21 mouse cellular contexts compared by ENCODE assay signal in genomic region chr14:61529533-61529932, GRCm38 (mm10). TPM values are rescaled to one million over a fixed set of nuclear protein-coding genes. Genes with fewer than 3 reads are reported as not detected.
DNase-seq lines count a peak whose midpoint lies in the region; ATAC-seq and TF ChIP-seq lines count a peak whose summit lies in the region.
"Had no signal": no experiment of that assay in that cellular context is flagged by ENCODE, and none has a peak within 500 bp of the region (broad histone marks: within the 10 kb centered on the region; RNA-seq: fewer than 3 reads in every experiment).

No protein-coding gene starts in this region.

- in situ Hi-C loops in CH12.LX (cut with MboI; ENCODE audit: low pct_ligation_motif_present, low pct_unique_long_range_greater_than_20kb, low sequenced_read_pairs): no loop called here

- dilution Hi-C loops in CH12.LX (cut with MboI; ENCODE audit: extremely low pct_ligation_motif_present, extremely low pct_unique_long_range_greater_than_20kb, low sequenced_read_pairs): no loop called here

- H3K27ac ChIP-seq in CH12.LX (ENCODE audit: insufficient read depth, low read depth): no peak overlapping the region
- no peak overlapping the region for H3K27ac ChIP-seq in hindbrain, embryonic 12.5 days
- H3K27ac ChIP-seq: embryonic facial prominence, embryonic 12.5 days; forebrain, embryonic 13.5 days; hindbrain, postnatal 0 days; layer of hippocampus, adult 2 months; midbrain, embryonic 13.5 days had no signal

- no peak overlapping the region for H3K4me3 ChIP-seq in CH12.LX (replicated peaks in 1 of 3; ENCODE audit: low read depth in 2 of 3, low read length in 2 of 3, poor library complexity in 1 of 3)
- no peak overlapping the region for H3K4me3 ChIP-seq in hindbrain, embryonic 12.5 days
- H3K4me3 ChIP-seq: embryonic facial prominence, embryonic 12.5 days; erythroblast, embryonic 14.5 days; forebrain, embryonic 13.5 days; layer of hippocampus, adult 2 months; midbrain, embryonic 13.5 days had no signal

- DNase-seq in 416B (ENCODE audit: low read depth): peak; percentile 74
- peak; percentile 32 for DNase-seq in CH12.LX (ENCODE audit: extremely low read depth)
- no peak for DNase-seq in lung, postnatal 4 days
- DNase-seq: cerebellum, adult 9-10 months; heart, postnatal 36 days; kidney, adult 11 months; kidney, postnatal 10 days; layer of hippocampus, postnatal 36 days; lung, adult 2 months; lung, postnatal 36 days; thymus, postnatal 14 days had no signal

- TF ChIP-seq POLR2A in CH12.LX (IDR thresholded peaks at IDR 0.05; ENCODE audit: low read depth, low read length): no peak

- H3K79me2 ChIP-seq in CH12.LX (replicated peaks; ENCODE audit: control insufficient read depth, extremely low read depth, insufficient read depth, poor library complexity, severe bottlenecking): no peaks in the 10 kb centered on the region

- ATAC-seq in common myeloid progenitor, adult 5-6 weeks (replicated peaks; ENCODE audit: low read depth, poor library complexity, severe bottlenecking): peak; percentile 100
- ATAC-seq in megakaryocyte-erythroid progenitor cell, adult 5-6 weeks (replicated peaks; ENCODE audit: low FRiP score, low TSS enrichment, poor library complexity, severe bottlenecking): peak; percentile 66
- no peak for ATAC-seq in hindbrain, embryonic 12.5 days (ENCODE audit: low FRiP score)
- no peak for ATAC-seq in cerebellum, adult (ENCODE audit: insufficient number of reproducible peaks, low FRiP score, low TSS enrichment)
- ATAC-seq: forebrain, embryonic 13.5 days; hindbrain, postnatal 0 days; midbrain, embryonic 13.5 days had no signal

- H3K9me3 ChIP-seq in CH12.LX (replicated peaks; ENCODE audit: low read length): no peaks in the 10 kb centered on the region
- H3K9me3 ChIP-seq in hindbrain, embryonic 12.5 days (replicated peaks): no peaks in the 10 kb centered on the region
- H3K9me3 ChIP-seq: embryonic facial prominence, embryonic 12.5 days; forebrain, embryonic 13.5 days; midbrain, embryonic 13.5 days had no signal

- H3K4me2 ChIP-seq in CH12.LX (ENCODE audit: insufficient read depth, low read depth, poor library complexity, severe bottlenecking): no peak overlapping the region
- no peak overlapping the region for H3K4me2 ChIP-seq in hindbrain, embryonic 12.5 days (replicated peaks)
- H3K4me2 ChIP-seq: embryonic facial prominence, embryonic 12.5 days; forebrain, embryonic 13.5 days; midbrain, embryonic 13.5 days had no signal

- TF ChIP-seq EP300 in CH12.LX (IDR thresholded peaks at IDR 0.05; ENCODE audit: low read length): no peak

- peaks cover 2 to 27% of the 10 kb centered on the region in 2 experiments for H3K36me3 ChIP-seq in CH12.LX (replicated peaks in 1 of 2; ENCODE audit: control insufficient read depth in 1 of 2, insufficient read depth in 1 of 2, low read length in 1 of 2)
- 0 out of 2 replicates have a peak, but pooled peaks cover 3% of the 10 kb centered on the region for H3K36me3 ChIP-seq in hindbrain, embryonic 12.5 days
- H3K36me3 ChIP-seq: embryonic facial prominence, embryonic 12.5 days had no signal

- H3K27me3 ChIP-seq in CH12.LX (replicated peaks): no peaks in the 10 kb centered on the region
- H3K27me3 ChIP-seq in hindbrain, embryonic 12.5 days: no peaks in the 10 kb centered on the region
- H3K27me3 ChIP-seq: embryonic facial prominence, embryonic 12.5 days; forebrain, embryonic 13.5 days; midbrain, embryonic 13.5 days had no signal

- peaks cover 0 to 20% of the 10 kb centered on the region in 2 experiments; a peak in 2 of 4 replicates for H3K4me1 ChIP-seq in CH12.LX (ENCODE audit: control insufficient read depth in 1 of 2, insufficient read depth in 2 of 2)
- no peaks in the 10 kb centered on the region for H3K4me1 ChIP-seq in hindbrain, embryonic 12.5 days
- H3K4me1 ChIP-seq: embryonic facial prominence, embryonic 12.5 days; forebrain, embryonic 13.5 days; midbrain, embryonic 13.5 days had no signal

- WGBS in hindbrain, embryonic 12.5 days: 80% methylated on average over 7 of the region's 7 CpGs

- no peak for TF ChIP-seq RAD21 in CH12.LX (IDR thresholded peaks at IDR 0.05; ENCODE audit: low read depth, low read length)

- no peak for TF ChIP-seq CTCF in CH12.LX (conservative IDR thresholded peaks at IDR 0.05 in 1 of 2, IDR thresholded peaks at IDR 0.05 in 1 of 2; ENCODE audit: low read depth in 2 of 2, low read length in 2 of 2)

- no peak overlapping the region for H3K9ac ChIP-seq in CH12.LX (ENCODE audit: insufficient read depth, low read depth)
- H3K9ac ChIP-seq in hindbrain, embryonic 12.5 days: no peak overlapping the region
- H3K9ac ChIP-seq: embryonic facial prominence, embryonic 12.5 days; forebrain, embryonic 13.5 days; midbrain, embryonic 13.5 days had no signal

TF ChIP-seq in CH12.LX, 34 proteins besides CTCF, POLR2A, EP300 and RAD21:
- TF ChIP-seq ZKSCAN1 (IDR thresholded peaks at IDR 0.05; ENCODE audit: borderline replicate concordance, low read depth, low read length): no peak
- no peak for TF ChIP-seq E2F4 (IDR thresholded peaks at IDR 0.05; ENCODE audit: insufficient replicate concordance, low read depth, low read length)
- TF ChIP-seq MYC (IDR thresholded peaks at IDR 0.05; ENCODE audit: low read depth, low read length): no peak
- no peak for TF ChIP-seq CHD1 (IDR thresholded peaks at IDR 0.05; ENCODE audit: low read depth, low read length)
- no peak for TF ChIP-seq NELFE (IDR thresholded peaks at IDR 0.05; ENCODE audit: low read depth, low read length)
- TF ChIP-seq USF1 (IDR thresholded peaks at IDR 0.05; ENCODE audit: low read depth, low read length): no peak
- TF ChIP-seq ETS1 (conservative IDR thresholded peaks at IDR 0.05; ENCODE audit: low read depth, low read length): no peak
- no peak for TF ChIP-seq MAX (IDR thresholded peaks at IDR 0.05; ENCODE audit: low read length)
- no peak for TF ChIP-seq TCF12 (IDR thresholded peaks at IDR 0.05; ENCODE audit: low read depth, low read length)
- TF ChIP-seq UBTF (IDR thresholded peaks at IDR 0.05; ENCODE audit: low read depth, low read length): no peak
- no peak for TF ChIP-seq GABPA (IDR thresholded peaks at IDR 0.05; ENCODE audit: insufficient replicate concordance, low read depth, low read length)

RNA-seq across cellular contexts. Expression of gene Spryd7, which starts 27.2 kb away (rescaled TPM):
- total RNA-seq in CH12.LX (2012; rRNA removed): 10.6 and 11.1 TPM in 2 replicates
- 23.1 and 24.2 TPM in 2 replicates for total RNA-seq in CH12.LX (2014; rRNA removed)
- polyA plus RNA-seq in CH12.LX (2012; ENCODE audit: insufficient read length, low read depth): 14.0 and 15.3 TPM in 2 replicates
- total RNA-seq in common myeloid progenitor, adult 5-6 weeks (2017): 9.5 and 9.9 TPM in 2 replicates
- 8.6 and 10.7 TPM in 2 replicates for total RNA-seq in megakaryocyte-erythroid progenitor cell, adult 5-6 weeks (2014; fragmentation: Nextera tagmentation)
- total RNA-seq in megakaryocyte-erythroid progenitor cell, adult 5-6 weeks (2017): 16.1 and 24.0 TPM in 2 replicates
- polyA plus RNA-seq in hindbrain, embryonic 12.5 days (2016; fragmentation: Nextera tagmentation; extraction: Ambion mirVana): 20.4 and 20.8 TPM in 2 replicates

Comparison
In these comparisons a context has a peak if more than half of its experiments do, and no peak if none do; other contexts are left out.
1. DNase-seq: peak in 416B (single experiment) and CH12.LX (single experiment); none in lung, postnatal 4 days (0 of 2).
2. ATAC-seq: peak in common myeloid progenitor, adult 5-6 weeks (single experiment) and megakaryocyte-erythroid progenitor cell, adult 5-6 weeks (single experiment); none in hindbrain, embryonic 12.5 days (single experiment) and cerebellum, adult (single experiment).